Comparison of ENCODE assay signal across 11 mouse cellular contexts in genomic region chr4:149855180-149855891, GRCm38 (mm10).
DNase-seq lines count a peak whose midpoint lies in the region; ATAC-seq and TF ChIP-seq lines count a peak whose summit lies in the region.
"Had no signal": no experiment of that assay in that cellular context is flagged by ENCODE, and none has a peak within 500 bp of the region (broad histone marks: within the 10 kb centered on the region; RNA-seq: fewer than 3 reads in every experiment).

No protein-coding gene starts in this region.

- H3K9me3 ChIP-seq in heart, postnatal 0 days (replicated peaks; ENCODE audit: control insufficient read depth, low read length), result no peaks in the 10 kb centered on the region
- H3K9me3 ChIP-seq in MEL (replicated peaks; ENCODE audit: insufficient read depth, low read length), result no peaks in the 10 kb centered on the region
- H3K9me3 ChIP-seq in hindbrain, embryonic 14.5 days (ENCODE audit: control insufficient read depth, low read length), result no peaks in the 10 kb centered on the region
- no peaks in the 10 kb centered on the region for H3K9me3 ChIP-seq in liver, postnatal 0 days (ENCODE audit: low read length)
- H3K9me3 ChIP-seq: midbrain, embryonic 13.5 days had no signal

- peak overlapping the region; percentile 33; the same call in 1 of the 2 replicates for H3K4me2 ChIP-seq in heart, postnatal 0 days (ENCODE audit: low read depth, low read length)
- peak overlapping the region; percentile 54 for H3K4me2 ChIP-seq in hindbrain, embryonic 14.5 days (replicated peaks)
- peak overlapping the region; percentile 51; the same call in 1 of the 2 replicates for H3K4me2 ChIP-seq in liver, postnatal 0 days (ENCODE audit: low read depth, low read length)

- no peaks in the 10 kb centered on the region for H3K36me3 ChIP-seq in heart, postnatal 0 days (replicated peaks; ENCODE audit: control insufficient read depth, insufficient read depth, low read length)
- H3K36me3 ChIP-seq in MEL (ENCODE audit: control insufficient read depth in 1 of 2, insufficient read depth in 2 of 2, low read length in 2 of 2), result peaks cover 0 to 7% of the 10 kb centered on the region in 2 experiments; a peak in 1 of 4 replicates
- no peaks in the 10 kb centered on the region for H3K36me3 ChIP-seq in hindbrain, embryonic 14.5 days (replicated peaks; ENCODE audit: control insufficient read depth, insufficient read depth)
- no peaks in the 10 kb centered on the region for H3K36me3 ChIP-seq in liver, postnatal 0 days (replicated peaks; ENCODE audit: insufficient read depth, low read length)
- H3K36me3 ChIP-seq: midbrain, embryonic 13.5 days had no signal

- no peak for DNase-seq in heart, postnatal 0 days (ENCODE audit: low spot score)
- no peak for DNase-seq in heart, adult 9 months (ENCODE audit: low spot score in 2 of 2)
- peak; percentile 75 for DNase-seq in MEL (ENCODE audit: low read depth, low spot score)
- DNase-seq in hindbrain, embryonic 14.5 days (ENCODE audit: low spot score), result peak; percentile 37
- DNase-seq in liver, postnatal 0 days, result no peak
- no peak for DNase-seq in retina, postnatal 1 day
- DNase-seq in right cerebral cortex, adult 2 months (ENCODE audit: low spot score in 2 of 2), result no peak
- DNase-seq: embryo, embryonic 11 days; gastrocnemius, postnatal 36 days; right cerebral cortex, postnatal 25 days had no signal

- TF ChIP-seq RAD21 in MEL (IDR thresholded peaks at IDR 0.05; ENCODE audit: low read depth, low read length), result no peak

- H3K27ac ChIP-seq in heart, postnatal 0 days (ENCODE audit: low read depth), result no peak overlapping the region
- H3K27ac ChIP-seq in MEL (ENCODE audit: control insufficient read depth, low read depth, low read length), result peak overlapping the region; percentile 53
- H3K27ac ChIP-seq in hindbrain, embryonic 14.5 days, result peak overlapping the region; percentile 60; the same call in 1 of the 2 replicates
- 0 out of 2 replicates have a peak overlapping the region, but pooled peaks have one; percentile 4 for H3K27ac ChIP-seq in liver, postnatal 0 days (ENCODE audit: low read depth)

- no peak for TF ChIP-seq POLR2A in MEL (IDR thresholded peaks at IDR 0.05; ENCODE audit: control insufficient read depth in 1 of 2, insufficient read depth in 1 of 2, low read depth in 1 of 2, low read length in 2 of 2, poor library complexity in 1 of 2)

- H3K79me2 ChIP-seq in MEL (ENCODE audit: control insufficient read depth, insufficient read depth, low read length, poor library complexity), result no peaks in the 10 kb centered on the region

- TF ChIP-seq EP300 in heart, postnatal 0 days (IDR thresholded peaks at IDR 0.05; ENCODE audit: low read depth), result no peak
- TF ChIP-seq EP300 in MEL (IDR thresholded peaks at IDR 0.05; ENCODE audit: low read depth in 1 of 2, low read length in 2 of 2), result peak; percentile 81 to 91
- TF ChIP-seq EP300 in liver, postnatal 0 days (IDR thresholded peaks at IDR 0.05; ENCODE audit: low read depth), result peak; percentile 65

- no peak for TF ChIP-seq CTCF in heart, postnatal 0 days (IDR thresholded peaks at IDR 0.05; ENCODE audit: low read depth)
- TF ChIP-seq CTCF in MEL (IDR thresholded peaks at IDR 0.05 in 2 of 3, conservative IDR thresholded peaks at IDR 0.05 in 1 of 3; ENCODE audit: control insufficient read depth in 1 of 3, insufficient read depth in 1 of 3, low read depth in 2 of 3, low read length in 3 of 3, poor library complexity in 1 of 3, severe bottlenecking in 1 of 3), result no peak
- TF ChIP-seq CTCF in liver, postnatal 0 days (IDR thresholded peaks at IDR 0.05; ENCODE audit: low read depth), result no peak

- no peak for ATAC-seq in heart, postnatal 0 days (ENCODE audit: insufficient read depth, low read depth)
- ATAC-seq in hindbrain, embryonic 14.5 days (ENCODE audit: low FRiP score), result no peak
- 0 out of 2 replicates have a peak, but pooled peaks have one; percentile 18 for ATAC-seq in liver, postnatal 0 days

- H3K4me3 ChIP-seq in heart, postnatal 0 days (ENCODE audit: low read depth, low read length), result no peak overlapping the region
- peak overlapping the region; percentile 43 to 48 for H3K4me3 ChIP-seq in MEL (ENCODE audit: control insufficient read depth in 1 of 2, insufficient read depth in 1 of 2, low read depth in 2 of 2, low read length in 2 of 2)
- no peak overlapping the region for H3K4me3 ChIP-seq in hindbrain, embryonic 14.5 days (replicated peaks; ENCODE audit: low read length)
- no peak overlapping the region for H3K4me3 ChIP-seq in liver, postnatal 0 days (ENCODE audit: low read depth, low read length)

- H3K9ac ChIP-seq in heart, postnatal 0 days (replicated peaks; ENCODE audit: low read depth, low read length), result no peak overlapping the region
- peak overlapping the region; percentile 52 for H3K9ac ChIP-seq in MEL (ENCODE audit: control insufficient read depth, low read depth, low read length, poor library complexity, severe bottlenecking)
- H3K9ac ChIP-seq in hindbrain, embryonic 14.5 days, result no peak overlapping the region
- H3K9ac ChIP-seq in liver, postnatal 0 days (replicated peaks), result no peak overlapping the region

- H3K27me3 ChIP-seq in heart, postnatal 0 days (ENCODE audit: control insufficient read depth, insufficient read depth, low read length), result no peaks in the 10 kb centered on the region
- no peaks in the 10 kb centered on the region; a peak in 1 of 4 replicates for H3K27me3 ChIP-seq in MEL (ENCODE audit: control insufficient read depth in 1 of 2, insufficient read depth in 2 of 2, low read length in 2 of 2)
- no peaks in the 10 kb centered on the region for H3K27me3 ChIP-seq in hindbrain, embryonic 14.5 days (ENCODE audit: control insufficient read depth, insufficient read depth, low read length)
- H3K27me3 ChIP-seq in liver, postnatal 0 days (ENCODE audit: insufficient read depth, low read length), result 0 out of 2 replicates have a peak, but pooled peaks cover 3% of the 10 kb centered on the region

- peaks cover 6% of the 10 kb centered on the region; the same call in 1 of the 2 replicates for H3K4me1 ChIP-seq in heart, postnatal 0 days (ENCODE audit: control insufficient read depth, insufficient read depth)
- peaks cover 4 to 20% of the 10 kb centered on the region in 2 experiments; a peak in 3 of 4 replicates for H3K4me1 ChIP-seq in MEL (ENCODE audit: control insufficient read depth in 1 of 2, insufficient read depth in 2 of 2, low read length in 2 of 2)
- H3K4me1 ChIP-seq in hindbrain, embryonic 14.5 days (replicated peaks; ENCODE audit: control insufficient read depth, insufficient read depth, low read length), result peaks cover 19% of the 10 kb centered on the region
- peaks cover 18% of the 10 kb centered on the region for H3K4me1 ChIP-seq in liver, postnatal 0 days (ENCODE audit: insufficient read depth)

- WGBS in heart, postnatal 0 days, result 45% methylated on average over 10 of the region's 10 CpGs
- 48% methylated on average over 10 of the region's 10 CpGs for WGBS in hindbrain, embryonic 14.5 days
- 40% methylated on average over 10 of the region's 10 CpGs for WGBS in liver, postnatal 0 days (ENCODE audit: insufficient replicate concordance)

TF ChIP-seq in MEL, 35 proteins besides CTCF, POLR2A, EP300 and RAD21:
- TF ChIP-seq SIN3A (IDR thresholded peaks at IDR 0.05; ENCODE audit: low read length), result peak; percentile 75
- TF ChIP-seq ZNF384 (IDR thresholded peaks at IDR 0.05; ENCODE audit: low read depth, low read length), result peak; percentile 78
- TF ChIP-seq NRF1 (IDR thresholded peaks at IDR 0.05; ENCODE audit: insufficient read depth, low read depth, low read length, poor library complexity, severe bottlenecking), result no peak
- TF ChIP-seq ZC3H11A (IDR thresholded peaks at IDR 0.05; ENCODE audit: low read depth, low read length), result peak; percentile 14; the same call in 1 of the 2 replicates
- peak; percentile 91 for TF ChIP-seq GATA1 (IDR thresholded peaks at IDR 0.05; ENCODE audit: low read depth, low read length)
- peak; percentile 95 for TF ChIP-seq TCF12 (IDR thresholded peaks at IDR 0.05; ENCODE audit: low read depth, low read length)
- TF ChIP-seq POLR2AphosphoS2 (IDR thresholded peaks at IDR 0.05; ENCODE audit: low read length), result no peak
- TF ChIP-seq BHLHE40 (IDR thresholded peaks at IDR 0.05; ENCODE audit: borderline replicate concordance, low read depth, low read length), result peak; percentile 58; the same call in 1 of the 2 replicates
- TF ChIP-seq E2F4 (IDR thresholded peaks at IDR 0.05; ENCODE audit: borderline replicate concordance, low read depth, low read length), result no peak
- TF ChIP-seq POLR2AphosphoS5 (IDR thresholded peaks at IDR 0.05; ENCODE audit: borderline replicate concordance, low read depth, low read length), result no peak
- TF ChIP-seq TBP (IDR thresholded peaks at IDR 0.05; ENCODE audit: low read depth, low read length), result peak; percentile 19; the same call in 1 of the 2 replicates
- peak; percentile 97 for TF ChIP-seq ETS1 (IDR thresholded peaks at IDR 0.05; ENCODE audit: low read depth, low read length)
- peak; percentile 80 for TF ChIP-seq RCOR1 (IDR thresholded peaks at IDR 0.05; ENCODE audit: low read depth, low read length)
- no peak for TF ChIP-seq SMC3 (IDR thresholded peaks at IDR 0.05; ENCODE audit: low read depth, low read length)
- no peak for TF ChIP-seq MAX (IDR thresholded peaks at IDR 0.05; ENCODE audit: low read length)
- TF ChIP-seq JUND (IDR thresholded peaks at IDR 0.05; ENCODE audit: low read depth, low read length), result no peak
- peak; percentile 38; the same call in 1 of the 2 replicates for TF ChIP-seq MYC (IDR thresholded peaks at IDR 0.05; ENCODE audit: low read depth, low read length)
- TF ChIP-seq MYB (IDR thresholded peaks at IDR 0.05; ENCODE audit: low read depth, low read length), result peak; percentile 81
- peak; percentile 46; the same call in 1 of the 2 replicates for TF ChIP-seq MAFK (IDR thresholded peaks at IDR 0.05; ENCODE audit: borderline replicate concordance, low read depth, low read length)

Comparison
In these comparisons a context has a peak if more than half of its experiments do, and no peak if none do; other contexts are left out.
1. DNase-seq: peak in MEL (single experiment) and hindbrain, embryonic 14.5 days (single experiment); none in heart, postnatal 0 days (single experiment), heart, adult 9 months (0 of 2), liver, postnatal 0 days (single experiment), retina, postnatal 1 day (single experiment) and right cerebral cortex, adult 2 months (0 of 2).
2. H3K4me3 ChIP-seq: peak in MEL (2 of 2); none in heart, postnatal 0 days (single experiment), hindbrain, embryonic 14.5 days (single experiment) and liver, postnatal 0 days (single experiment).
3. Peak in every context shown above with its lines, with median percentiles within 50 percentile points of each other: H3K4me2 ChIP-seq.